Mouse (Mus musculus) kidney, embryonic 14.5 days (tissue): ENCODE measurements around the gene Kcnc2. TPM values are rescaled to one million over a fixed set of nuclear protein-coding genes. Genes with fewer than 3 reads are reported as not detected.

Experiments
- ATAC-seq: fragments of 200-750 bp; cut with Nextera tagmentation; 2 replicates; pipeline ENCODE4 v1.8.0; 2017; ENCODE audit warnings: moderate number of reproducible peaks, mild to moderate bottlenecking, moderate TSS enrichment, moderate library complexity; ENCODE audit not compliant: low FRiP score, low TSS enrichment
- H3K27ac ChIP-seq: fragments of 300-500 bp; sonication (generic); 2 replicates; pipeline ENCODE4 v1.5.1; 2014; ENCODE audit warnings: low read depth, mild to moderate bottlenecking, low read length, moderate library complexity, mixed read lengths
- H3K27me3 ChIP-seq: fragments of 300-500 bp; sonication (generic); 2 replicates; pipeline ENCODE4 v1.6.1; 2014; ENCODE audit warnings: mild to moderate bottlenecking, low read length; ENCODE audit not compliant: control insufficient read depth, insufficient read depth
- H3K36me3 ChIP-seq: fragments of 300-500 bp; sonication (generic); 2 replicates; pipeline ENCODE4 v1.6.1; 2014; ENCODE audit warnings: low read length, mixed read lengths; ENCODE audit not compliant: control insufficient read depth, insufficient read depth
- H3K4me1 ChIP-seq: fragments of 300-500 bp; sonication (generic); 2 replicates; pipeline ENCODE4 v1.6.1; 2014; ENCODE audit warnings: low read length, mixed read lengths; ENCODE audit not compliant: control insufficient read depth, insufficient read depth
- H3K4me2 ChIP-seq: fragments of 300-500 bp; sonication (generic); replicated peaks from 2 replicates; pipeline ENCODE4 v1.6.1; 2014; ENCODE audit warnings: low read depth, mild to moderate bottlenecking, low read length
- H3K4me3 ChIP-seq: fragments of 300-500 bp; sonication (generic); 2 replicates; pipeline ENCODE4 v1.5.1; 2014; ENCODE audit warnings: mild to moderate bottlenecking, low read length
- H3K9ac ChIP-seq: fragments of 300-500 bp; sonication (generic); 2 replicates; pipeline ENCODE4 v1.6.1; 2014; ENCODE audit warnings: low read depth, mild to moderate bottlenecking, low read length, moderate library complexity
- H3K9me3 ChIP-seq: fragments of 300-500 bp; sonication (generic); 2 replicates; pipeline ENCODE4 v1.6.1; 2016; ENCODE audit warnings: low read length; ENCODE audit not compliant: control insufficient read depth
- WGBS: fragments of 180-500 bp; shearing (Covaris S2); extraction: QIAGEN DNeasy Blood & Tissue Kit; methylation state at CpG from one replicate; pipeline ENCODE4 v1.1.7; 2014; 5-methylcytosine and 5-hydroxymethylcytosine counted together
- polyA plus RNA-seq: library from polyadenylated mRNA; unstranded; fragments of >200 nt; fragmentation: Nextera tagmentation; extraction: Ambion mirVana; gene quantifications from 2 replicates; pipeline ENCODE4 v1.2.1, GENCODE M21; 2014

Gene Kcnc2
- polyA plus RNA-seq, 1 experiment from 2014 or later: 5.8 TPM

GRCm38 (mm10) chr10:112436950-112437349, 166.0 kb downstream of the Kcnc2 start:
- Histone ChIP-seq H3K4me2 (no peak overlapping the region), H3K36me3 (no peaks in the 10 kb centered on the region), H3K27me3 (no peaks in the 10 kb centered on the region), H3K27ac (no peak overlapping the region), H3K9me3 (no peaks in the 10 kb centered on the region), H3K9ac (no peak overlapping the region), H3K4me3 (no peak overlapping the region), H3K4me1 (no peaks in the 10 kb centered on the region)
- WGBS: 91% methylated on average over 2 of the region's 2 CpGs
- ATAC-seq: no peak

- no peaks in the 10 kb centered on the region for H3K27me3 ChIP-seq
- no peaks in the 10 kb centered on the region for H3K36me3 ChIP-seq
- no peak overlapping the region for H3K9ac ChIP-seq
- H3K9me3 ChIP-seq: no peaks in the 10 kb centered on the region
- no peaks in the 10 kb centered on the region for H3K4me1 ChIP-seq
- H3K4me3 ChIP-seq: no peak overlapping the region
- ATAC-seq: no peak
- H3K27ac ChIP-seq: no peak overlapping the region
- no peak overlapping the region for H3K4me2 ChIP-seq
- 73% methylated on average over 4 of the region's 4 CpGs for WGBS
These were observed 173.7 kb downstream of the Kcnc2 start for GRCm38 (mm10) chr10:112444640-112445039.

- H3K4me3 ChIP-seq: no peak overlapping the region
- WGBS: 82% methylated on average over 5 of the region's 5 CpGs
- no peaks in the 10 kb centered on the region for H3K36me3 ChIP-seq
- no peak overlapping the region for H3K27ac ChIP-seq
- H3K4me2 ChIP-seq: no peak overlapping the region
- no peaks in the 10 kb centered on the region for H3K27me3 ChIP-seq
- H3K9ac ChIP-seq: no peak overlapping the region
- no peaks in the 10 kb centered on the region for H3K4me1 ChIP-seq
- no peaks in the 10 kb centered on the region for H3K9me3 ChIP-seq
- ATAC-seq: no peak
These were observed 180.0 kb downstream of the Kcnc2 start for GRCm38 (mm10) chr10:112450910-112451309.

GRCm38 (mm10) chr10:112468689-112469384, 197.9 kb downstream of the Kcnc2 start:
- no peak for ATAC-seq
- Histone ChIP-seq H3K4me1 (no peaks in the 10 kb centered on the region), H3K9me3 (no peaks in the 10 kb centered on the region), H3K27me3 (no peaks in the 10 kb centered on the region), H3K4me2 (no peak overlapping the region), H3K36me3 (no peaks in the 10 kb centered on the region), H3K27ac (no peak overlapping the region), H3K9ac (no peak overlapping the region), H3K4me3 (no peak overlapping the region)
- 83% methylated on average over 6 of the region's 6 CpGs for WGBS

GRCm38 (mm10) chr10:112474122-112474810, 203.3 kb downstream of the Kcnc2 start:
- Histone ChIP-seq H3K36me3 (no peaks in the 10 kb centered on the region), H3K4me3 (no peak overlapping the region), H3K27me3 (no peaks in the 10 kb centered on the region), H3K4me2 (no peak overlapping the region), H3K27ac (no peak overlapping the region), H3K9me3 (no peaks in the 10 kb centered on the region), H3K4me1 (no peaks in the 10 kb centered on the region), H3K9ac (no peak overlapping the region)
- ATAC-seq: no peak
- WGBS: 88% methylated on average over 6 of the region's 6 CpGs

- Histone ChIP-seq H3K9me3 (no peaks in the 10 kb centered on the region), H3K9ac (no peak overlapping the region), H3K36me3 (no peaks in the 10 kb centered on the region), H3K4me3 (no peak overlapping the region), H3K27ac (no peak overlapping the region), H3K4me1 (no peaks in the 10 kb centered on the region), H3K4me2 (no peak overlapping the region), H3K27me3 (no peaks in the 10 kb centered on the region)
- ATAC-seq: no peak
- 87% methylated on average over 2 of the region's 2 CpGs for WGBS
These were observed 210.5 kb downstream of the Kcnc2 start for GRCm38 (mm10) chr10:112481461-112481860.

- Histone ChIP-seq H3K4me3 (no peak overlapping the region), H3K36me3 (no peaks in the 10 kb centered on the region), H3K4me1 (no peaks in the 10 kb centered on the region), H3K9me3 (no peaks in the 10 kb centered on the region), H3K27ac (no peak overlapping the region), H3K27me3 (no peaks in the 10 kb centered on the region), H3K4me2 (no peak overlapping the region), H3K9ac (no peak overlapping the region)
- ATAC-seq: no peak
- WGBS: 84% methylated on average over 9 of the region's 9 CpGs
These were observed 211.1 kb downstream of the Kcnc2 start for GRCm38 (mm10) chr10:112481921-112482607.

- H3K27me3 ChIP-seq: no peaks in the 10 kb centered on the region
- no peak overlapping the region for H3K4me3 ChIP-seq
- no peak for ATAC-seq
- 86% methylated on average over 11 of the region's 11 CpGs for WGBS
- no peak overlapping the region for H3K27ac ChIP-seq
- H3K4me1 ChIP-seq: no peaks in the 10 kb centered on the region
- no peaks in the 10 kb centered on the region for H3K36me3 ChIP-seq
- no peak overlapping the region for H3K9ac ChIP-seq
- no peaks in the 10 kb centered on the region for H3K9me3 ChIP-seq
- no peak overlapping the region for H3K4me2 ChIP-seq
These were observed 213.6 kb downstream of the Kcnc2 start for GRCm38 (mm10) chr10:112484387-112485105.
